Mouse (Mus musculus) brain, embryonic 14.5 days (tissue): ENCODE results near the gene Rgs7.

Experiments
- CTCF ChIP-seq: fragments of 200-500 bp; IDR thresholded peaks from 2 replicates; pipeline ENCODE4 v1.5.1; 2012; ENCODE audit warnings: inconsistent platforms, mild to moderate bottlenecking, moderate library complexity, borderline replicate concordance; ENCODE audit not compliant: insufficient read depth, insufficient read length; ENCODE audit errors: extremely low read depth
- POLR2A ChIP-seq: fragments of 200-500 bp; IDR thresholded peaks from 2 replicates; pipeline ENCODE4 v1.6.1; 2012; ENCODE audit warnings: mild to moderate bottlenecking, inconsistent platforms, borderline replicate concordance; ENCODE audit not compliant: poor library complexity, insufficient read depth, insufficient read length, severe bottlenecking; ENCODE audit errors: extremely low read depth

GRCm38 (mm10) chr1:175329934-175330471 lies 162.3 kb downstream of the Rgs7 start:
- TF ChIP-seq CTCF (no peak), POLR2A (no peak)
